Mouse (Mus musculus) stomach, postnatal 0 days (tissue): ENCODE data around the gene 1700024P04Rik. TPM values are rescaled to one million over a fixed set of nuclear protein-coding genes. Genes with fewer than 3 reads are reported as not detected.

Experiments used
- ATAC-seq: fragments of 200-750 bp; cut with Nextera tagmentation; 2 replicates; pipeline ENCODE4 v1.8.0; 2017; ENCODE audit not compliant: low FRiP score, low TSS enrichment
- DNase-seq: peaks from one replicate; pipeline ENCODE4 v3.0.0-alpha.2; 2016; ENCODE audit warnings: low spot score
- H3K27ac ChIP-seq: fragments of 300-500 bp; sonication (generic); replicated peaks from 2 replicates; pipeline ENCODE4 v1.5.1; 2014; ENCODE audit warnings: mild to moderate bottlenecking, control low read depth
- H3K27me3 ChIP-seq: fragments of 300-500 bp; sonication (generic); 2 replicates; pipeline ENCODE4 v1.6.1; 2014; ENCODE audit warnings: low read length; ENCODE audit not compliant: control insufficient read depth, insufficient read depth
- H3K36me3 ChIP-seq: fragments of 300-500 bp; sonication (generic); 2 replicates; pipeline ENCODE4 v1.6.1; 2014; ENCODE audit warnings: low read length, mixed read lengths; ENCODE audit not compliant: control insufficient read depth, insufficient read depth
- H3K4me1 ChIP-seq: fragments of 300-500 bp; sonication (generic); replicated peaks from 2 replicates; pipeline ENCODE4 v1.6.1; 2014; ENCODE audit warnings: antibody characterized with exemption; ENCODE audit not compliant: control insufficient read depth, insufficient read depth
- H3K4me2 ChIP-seq: fragments of 300-500 bp; sonication (generic); replicated peaks from 2 replicates; pipeline ENCODE4 v1.6.1; 2014; ENCODE audit warnings: low read depth, mild to moderate bottlenecking, control low read depth, moderate library complexity
- H3K4me3 ChIP-seq: fragments of 300-500 bp; sonication (generic); 2 replicates; pipeline ENCODE4 v1.5.1; 2014; ENCODE audit warnings: low read depth, low read length, control low read depth
- H3K9ac ChIP-seq: fragments of 300-500 bp; sonication (generic); 2 replicates; pipeline ENCODE4 v1.6.1; 2014; ENCODE audit warnings: mild to moderate bottlenecking, low read length, control low read depth, mixed read lengths
- H3K9me3 ChIP-seq: fragments of 300-500 bp; sonication (generic); 2 replicates; pipeline ENCODE4 v1.6.1; 2016; ENCODE audit warnings: low read length; ENCODE audit not compliant: control insufficient read depth
- CTCF ChIP-seq: IDR thresholded peaks from 2 replicates; pipeline ENCODE4 v1.5.1; 2016; ENCODE audit warnings: antibody characterized with exemption, low read depth, mild to moderate bottlenecking, moderate library complexity
- EP300 ChIP-seq: optimal IDR thresholded peaks from 2 replicates; pipeline ENCODE3; 2016; ENCODE audit warnings: antibody characterized with exemption
- WGBS: fragments of 180-500 bp; shearing (Covaris S2); extraction: QIAGEN DNeasy Blood & Tissue Kit; methylation state at CpG from one replicate; pipeline ENCODE4 v1.1.7; 2014; 5-methylcytosine and 5-hydroxymethylcytosine counted together
- polyA plus RNA-seq: library from polyadenylated mRNA; unstranded; fragments of >200 nt; fragmentation: Nextera tagmentation; extraction: Ambion mirVana; gene quantifications from 2 replicates; pipeline ENCODE4 v1.2.1, GENCODE M21; 2015

1700024P04Rik gene
- polyA plus RNA-seq, 1 experiment from 2014 or later, result not detected

- Histone ChIP-seq H3K9ac (no peak overlapping the region), H3K27ac (no peak overlapping the region), H3K4me1 (no peaks in the 10 kb centered on the region), H3K36me3 (no peaks in the 10 kb centered on the region), H3K27me3 (no peaks in the 10 kb centered on the region), H3K9me3 (no peaks in the 10 kb centered on the region), H3K4me2 (no peak overlapping the region), H3K4me3 (no peak overlapping the region)
- ATAC-seq, result 0 out of 2 replicates have a peak, but pooled peaks have one; percentile 21
- 63% methylated on average over 5 of the region's 5 CpGs for WGBS
- DNase-seq, result no peak
- no peak for TF ChIP-seq EP300
- TF ChIP-seq CTCF, result no peak
These were observed 12.7 kb downstream of the 1700024P04Rik start for GRCm38 (mm10) chr13:98971641-98972040.

- H3K27ac ChIP-seq, result no peak overlapping the region
- H3K4me3 ChIP-seq, result no peak overlapping the region
- 63% methylated on average over 4 of the region's 4 CpGs for WGBS
- no peak overlapping the region for H3K9ac ChIP-seq
- TF ChIP-seq CTCF (no peak), EP300 (no peak)
- no peak overlapping the region for H3K4me2 ChIP-seq
- H3K27me3 ChIP-seq, result no peaks in the 10 kb centered on the region
- no peak for DNase-seq
- no peaks in the 10 kb centered on the region for H3K36me3 ChIP-seq
- no peak for ATAC-seq
- H3K4me1 ChIP-seq, result no peaks in the 10 kb centered on the region
- no peaks in the 10 kb centered on the region for H3K9me3 ChIP-seq
These were observed 15.8 kb downstream of the 1700024P04Rik start for GRCm38 (mm10) chr13:98968517-98968916.

GRCm38 (mm10) chr13:98967942-98968341, 16.4 kb downstream of the 1700024P04Rik start:
- Histone ChIP-seq H3K9ac (no peak overlapping the region), H3K27me3 (no peaks in the 10 kb centered on the region), H3K27ac (no peak overlapping the region), H3K4me2 (no peak overlapping the region), H3K9me3 (no peaks in the 10 kb centered on the region), H3K36me3 (no peaks in the 10 kb centered on the region), H3K4me1 (no peaks in the 10 kb centered on the region), H3K4me3 (no peak overlapping the region)
- ATAC-seq (no peak), DNase-seq (no peak)
- TF ChIP-seq CTCF, result no peak
- no peak for TF ChIP-seq EP300
- 83% methylated on average over 6 of the region's 6 CpGs for WGBS

- no peak for TF ChIP-seq CTCF
- TF ChIP-seq EP300, result no peak
- WGBS, result 84% methylated on average over 5 of the region's 5 CpGs
- Histone ChIP-seq H3K9me3 (no peaks in the 10 kb centered on the region), H3K4me3 (no peak overlapping the region), H3K4me1 (no peaks in the 10 kb centered on the region), H3K27me3 (no peaks in the 10 kb centered on the region), H3K4me2 (no peak overlapping the region), H3K36me3 (no peaks in the 10 kb centered on the region), H3K9ac (no peak overlapping the region), H3K27ac (no peak overlapping the region)
- no peak for DNase-seq
- no peak for ATAC-seq
These were observed 17.8 kb downstream of the 1700024P04Rik start for GRCm38 (mm10) chr13:98966583-98966982.

- Histone ChIP-seq H3K27me3 (no peaks in the 10 kb centered on the region), H3K4me2 (no peak overlapping the region), H3K4me1 (no peaks in the 10 kb centered on the region), H3K36me3 (no peaks in the 10 kb centered on the region), H3K4me3 (no peak overlapping the region), H3K9ac (no peak overlapping the region), H3K27ac (no peak overlapping the region), H3K9me3 (no peaks in the 10 kb centered on the region)
- DNase-seq (no peak), ATAC-seq (no peak)
- WGBS, result 90% methylated on average over 1 of the region's 1 CpGs
- no peak for TF ChIP-seq EP300
- TF ChIP-seq CTCF, result no peak
These were observed 20.8 kb downstream of the 1700024P04Rik start for GRCm38 (mm10) chr13:98963612-98964011.

GRCm38 (mm10) chr13:98958177-98958576, 26.2 kb downstream of the 1700024P04Rik start:
- TF ChIP-seq CTCF, result no peak
- no peak for TF ChIP-seq EP300
- Histone ChIP-seq H3K4me2 (no peak overlapping the region), H3K4me1 (peaks cover 5% of the 10 kb centered on the region; the same call in 1 of the 2 replicates), H3K9ac (no peak overlapping the region), H3K36me3 (no peaks in the 10 kb centered on the region), H3K9me3 (no peaks in the 10 kb centered on the region), H3K4me3 (no peak overlapping the region), H3K27me3 (no peaks in the 10 kb centered on the region), H3K27ac (no peak overlapping the region)
- ATAC-seq (no peak), DNase-seq (no peak)
- WGBS, result 46% methylated on average over 2 of the region's 2 CpGs
